Mouse (Mus musculus) myocyte (in vitro differentiated cells): Measurements from ENCODE around the gene Prim2. TPM values are rescaled to one million over a fixed set of nuclear protein-coding genes. Genes with fewer than 3 reads are reported as not detected.

Source experiments
- H3K27me3 ChIP-seq: one replicate; pipeline ENCODE4 v1.6.1; 2011; ENCODE audit not compliant: control insufficient read depth, insufficient read depth, insufficient read length
- H3K36me3 ChIP-seq: one replicate; pipeline ENCODE4 v1.6.1; 2011; ENCODE audit not compliant: control insufficient read depth, insufficient read depth
- H3K4me2 ChIP-seq: one replicate; pipeline ENCODE4 v1.6.1; 2011; ENCODE audit warnings: low read depth, control low read depth
- H3K4me3 ChIP-seq: one replicate; pipeline ENCODE4 v1.5.1; 2011; ENCODE audit warnings: mild to moderate bottlenecking, control low read depth, moderate library complexity
- H3K79me2 ChIP-seq: one replicate; pipeline ENCODE4 v1.6.1; 2011; ENCODE audit not compliant: control insufficient read depth, insufficient read depth
- H3ac ChIP-seq: one replicate; pipeline ENCODE4 v1.6.1; 2011; ENCODE audit not compliant: control insufficient read depth, insufficient read length
- CEBPB ChIP-seq: IDR thresholded peaks from 2 replicates; pipeline ENCODE4 v1.6.1; 2011; ENCODE audit warnings: mild to moderate bottlenecking, moderate library complexity; ENCODE audit not compliant: poor library complexity, insufficient read depth, severe bottlenecking
- E2F4 ChIP-seq: IDR thresholded peaks from one replicate; pipeline ENCODE4 v1.6.1; 2011; ENCODE audit warnings: mild to moderate bottlenecking, control low read depth, moderate library complexity; ENCODE audit not compliant: insufficient read depth
- MAX ChIP-seq: IDR thresholded peaks from one replicate; pipeline ENCODE4 v1.6.1; 2011; ENCODE audit warnings: low read depth, mild to moderate bottlenecking, control low read depth
- MYOD1 ChIP-seq, 3 experiments: IDR thresholded peaks; one replicate each; pipeline ENCODE4 v1.6.1; 2011; ENCODE audit warnings: control low read depth in 2 of 3, low read depth in 2 of 3, mild to moderate bottlenecking in 2 of 3, moderate library complexity in 1 of 3; ENCODE audit not compliant: insufficient read length in 2 of 3, control insufficient read depth in 1 of 3
- MYOG ChIP-seq, 3 experiments: IDR thresholded peaks; one replicate each; pipeline ENCODE4 v1.6.1; 2011; ENCODE audit warnings: control low read depth in 2 of 3, low read depth in 2 of 3, mild to moderate bottlenecking in 2 of 3; ENCODE audit not compliant: insufficient read length in 2 of 3, control insufficient read depth in 1 of 3, insufficient read depth in 1 of 3
- POLR2A ChIP-seq: IDR thresholded peaks from one replicate; pipeline ENCODE4 v1.6.1; 2011; ENCODE audit warnings: low read depth, mild to moderate bottlenecking, control low read depth, moderate library complexity; ENCODE audit not compliant: insufficient read length
- POLR2AphosphoS2 ChIP-seq: IDR thresholded peaks from one replicate; pipeline ENCODE4 v1.6.1; 2011; ENCODE audit warnings: low read depth, control low read depth; ENCODE audit not compliant: insufficient read length
- REST ChIP-seq: IDR thresholded peaks from one replicate; pipeline ENCODE4 v1.6.1; 2011; ENCODE audit warnings: mild to moderate bottlenecking, control low read depth, moderate library complexity; ENCODE audit not compliant: insufficient read depth, insufficient read length
- SRF ChIP-seq: IDR thresholded peaks from one replicate; pipeline ENCODE4 v1.6.1; 2011; ENCODE audit warnings: low read depth; ENCODE audit not compliant: control insufficient read depth, insufficient read length
- TCF12 ChIP-seq: IDR thresholded peaks from one replicate; pipeline ENCODE4 v1.6.1; 2011; ENCODE audit warnings: mild to moderate bottlenecking, control low read depth; ENCODE audit not compliant: poor library complexity, insufficient read depth, severe bottlenecking
- TCF3 ChIP-seq: IDR thresholded peaks from one replicate; pipeline ENCODE4 v1.6.1; 2011; ENCODE audit warnings: low read depth, control low read depth; ENCODE audit not compliant: insufficient read length
- USF1 ChIP-seq: IDR thresholded peaks from one replicate; pipeline ENCODE4 v1.6.1; 2011; ENCODE audit warnings: low read depth, mild to moderate bottlenecking, control low read depth, moderate library complexity
- polyA plus RNA-seq: library from polyadenylated mRNA; unstranded; fragments of >200 nt; fragmentation: generic; extraction: Trizol; gene quantifications from one replicate; pipeline ENCODE4 v1.2.1, GENCODE M21; 2012; ENCODE audit warnings: missing spikeins

Gene Prim2
- polyA plus RNA-seq, 1 experiment: 8.2 TPM

- no peak for TF ChIP-seq MYOG (IDR thresholded peaks at IDR 0.05; ENCODE audit: control insufficient read depth in 1 of 3, insufficient read depth in 1 of 3, insufficient read length in 2 of 3, low read depth in 2 of 3)
- no peak for TF ChIP-seq USF1
- no peak for TF ChIP-seq SRF
- TF ChIP-seq REST: no peak
- no peak for TF ChIP-seq TCF3
- no peak for TF ChIP-seq TCF12
- no peak for TF ChIP-seq CEBPB
- TF ChIP-seq MAX: no peak
- no peak for TF ChIP-seq MYOD1 (IDR thresholded peaks at IDR 0.05; ENCODE audit: control insufficient read depth in 1 of 3, insufficient read length in 2 of 3, low read depth in 2 of 3)
- no peak for TF ChIP-seq POLR2A
- no peak for TF ChIP-seq E2F4
- no peak for TF ChIP-seq POLR2AphosphoS2
- H3ac ChIP-seq: no peak overlapping the region
- no peaks in the 10 kb centered on the region for H3K27me3 ChIP-seq
- H3K4me3 ChIP-seq: no peak overlapping the region
- no peaks in the 10 kb centered on the region for H3K79me2 ChIP-seq
- H3K4me2 ChIP-seq: no peak overlapping the region
- peaks cover 20% of the 10 kb centered on the region for H3K36me3 ChIP-seq
Observed at GRCm38 (mm10) chr1:33663605-33664117, 5.9 kb downstream of the Prim2 start.

GRCm38 (mm10) chr1:33663163-33663562 is 6.4 kb downstream of the Prim2 start:
- Histone ChIP-seq H3K27me3 (no peaks in the 10 kb centered on the region), H3ac (no peak overlapping the region), H3K4me3 (no peak overlapping the region), H3K36me3 (peaks cover 20% of the 10 kb centered on the region), H3K79me2 (no peaks in the 10 kb centered on the region), H3K4me2 (no peak overlapping the region)
- TF ChIP-seq POLR2AphosphoS2 (no peak), POLR2A (no peak), CEBPB (no peak), USF1 (no peak), SRF (no peak), MAX (no peak), REST (no peak), MYOD1 (IDR thresholded peaks at IDR 0.05; ENCODE audit: control insufficient read depth in 1 of 3, insufficient read length in 2 of 3, low read depth in 2 of 3) (no peak), TCF3 (no peak), E2F4 (no peak), MYOG (IDR thresholded peaks at IDR 0.05; ENCODE audit: control insufficient read depth in 1 of 3, insufficient read depth in 1 of 3, insufficient read length in 2 of 3, low read depth in 2 of 3) (no peak), TCF12 (no peak)

- Histone ChIP-seq H3K79me2 (no peaks in the 10 kb centered on the region), H3K4me2 (peak overlapping the region; percentile 74), H3K27me3 (no peaks in the 10 kb centered on the region), H3K4me3 (peak overlapping the region; percentile 7), H3K36me3 (peaks cover 20% of the 10 kb centered on the region), H3ac (no peak overlapping the region)
- TF ChIP-seq USF1 (no peak), POLR2A (no peak), TCF12 (no peak), CEBPB (no peak), POLR2AphosphoS2 (no peak), MYOD1 (IDR thresholded peaks at IDR 0.05; ENCODE audit: control insufficient read depth in 1 of 3, insufficient read length in 2 of 3, low read depth in 2 of 3) (no peak), TCF3 (no peak), REST (no peak), E2F4 (no peak), MYOG (IDR thresholded peaks at IDR 0.05; ENCODE audit: control insufficient read depth in 1 of 3, insufficient read depth in 1 of 3, insufficient read length in 2 of 3, low read depth in 2 of 3) (no peak), MAX (no peak), SRF (no peak)
Observed at GRCm38 (mm10) chr1:33658302-33658701, 11.3 kb downstream of the Prim2 start.

GRCm38 (mm10) chr1:33657574-33658149 is 11.9 kb downstream of the Prim2 start:
- H3ac ChIP-seq: no peak overlapping the region
- H3K4me2 ChIP-seq: peak overlapping the region; percentile 74
- no peaks in the 10 kb centered on the region for H3K27me3 ChIP-seq
- H3K36me3 ChIP-seq: peaks cover 17% of the 10 kb centered on the region
- H3K4me3 ChIP-seq: peak overlapping the region; percentile 7
- TF ChIP-seq USF1 (peak; percentile 78), E2F4 (no peak)
- H3K79me2 ChIP-seq: no peaks in the 10 kb centered on the region

GRCm38 (mm10) chr1:33650875-33651274 is 18.7 kb downstream of the Prim2 start:
- Histone ChIP-seq H3K36me3 (no peaks in the 10 kb centered on the region), H3K79me2 (no peaks in the 10 kb centered on the region)

More at GRCm38 (mm10) chr1:33650875-33651274, 18.7 kb downstream of the Prim2 start:
- Histone ChIP-seq H3K4me2 (no peak overlapping the region), H3ac (no peak overlapping the region), H3K4me3 (no peak overlapping the region), H3K27me3 (no peaks in the 10 kb centered on the region)
- TF ChIP-seq TCF12 (no peak), REST (no peak), TCF3 (no peak), MYOG (IDR thresholded peaks at IDR 0.05; ENCODE audit: control insufficient read depth in 1 of 3, insufficient read depth in 1 of 3, insufficient read length in 2 of 3, low read depth in 2 of 3) (no peak), POLR2A (no peak), MYOD1 (IDR thresholded peaks at IDR 0.05; ENCODE audit: control insufficient read depth in 1 of 3, insufficient read length in 2 of 3, low read depth in 2 of 3) (no peak), SRF (no peak), CEBPB (no peak)
